27 mouse cellular contexts compared by ENCODE assay signal in the genomic region with DNA sequence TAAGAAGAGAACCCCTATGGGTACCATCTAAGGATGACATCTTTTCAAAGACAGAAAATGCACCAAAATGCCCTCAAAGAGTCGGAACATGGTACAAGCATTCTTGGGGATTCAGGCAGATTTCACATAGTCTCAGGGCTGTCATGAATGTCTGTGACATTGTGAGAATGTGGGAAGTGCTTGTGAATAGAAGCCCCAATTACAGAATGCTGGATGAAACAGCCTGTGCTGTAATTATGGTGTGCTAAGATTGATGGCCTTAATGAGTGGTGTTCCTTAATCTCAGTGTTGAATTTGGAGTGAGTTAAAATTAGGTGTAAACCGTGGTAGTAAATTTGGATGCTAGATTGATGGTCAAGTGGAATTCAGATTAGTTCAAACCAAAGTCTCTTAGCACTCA.
"Had no signal": no experiment of that assay in that cellular context is flagged by ENCODE, and none has a peak within 500 bp of the region (broad histone marks: within the 10 kb centered on the region; RNA-seq: fewer than 3 reads in every experiment).

No protein-coding gene starts in this region.

- H3K9me3 ChIP-seq: heart, embryonic 10.5 days; heart, embryonic 12.5 days; hindbrain, embryonic 10.5 days; hindbrain, embryonic 12.5 days; intestine, embryonic 15.5 days; limb, embryonic 10.5 days; limb, embryonic 12.5 days; liver, embryonic 13.5 days; liver, embryonic 15.5 days had no signal

- H3K9ac ChIP-seq: heart, embryonic 12.5 days; hindbrain, embryonic 12.5 days; hindbrain, embryonic 14.5 days; intestine, embryonic 15.5 days; limb, embryonic 12.5 days; liver, embryonic 13.5 days; liver, embryonic 15.5 days had no signal

- H3K4me1 ChIP-seq: heart, embryonic 10.5 days; heart, embryonic 12.5 days; hindbrain, embryonic 10.5 days; hindbrain, embryonic 12.5 days; intestine, embryonic 15.5 days; limb, embryonic 10.5 days; limb, embryonic 12.5 days; liver, embryonic 13.5 days; liver, embryonic 15.5 days had no signal

- ATAC-seq: hindbrain, embryonic 16.5 days; inflammation-experienced regulatory T-cells, adult 6 months; intestine, embryonic 15.5 days; intestine, postnatal 0 days had no signal

- H3K27me3 ChIP-seq: heart, embryonic 12.5 days; hindbrain, embryonic 12.5 days; intestine, embryonic 15.5 days; limb, embryonic 12.5 days; liver, embryonic 13.5 days; liver, embryonic 15.5 days had no signal

- H3K36me3 ChIP-seq: heart, embryonic 10.5 days; heart, embryonic 12.5 days; hindbrain, embryonic 10.5 days; hindbrain, embryonic 12.5 days; intestine, embryonic 15.5 days; limb, embryonic 10.5 days; limb, embryonic 12.5 days; liver, embryonic 13.5 days; liver, embryonic 15.5 days had no signal

- H3K4me3 ChIP-seq: heart, embryonic 10.5 days; heart, embryonic 12.5 days; hindbrain, embryonic 10.5 days; hindbrain, embryonic 12.5 days; intestine, embryonic 15.5 days; layer of hippocampus, adult 2 months; left cerebral cortex, adult 2 months; limb, embryonic 10.5 days; limb, embryonic 12.5 days; liver, embryonic 13.5 days; liver, embryonic 15.5 days had no signal

- H3K27ac ChIP-seq: heart, embryonic 10.5 days; hindbrain, embryonic 10.5 days; hindbrain, embryonic 12.5 days; hindbrain, embryonic 14.5 days; intestine, embryonic 15.5 days; layer of hippocampus, adult 2 months; left cerebral cortex, adult 2 months; limb, embryonic 10.5 days; limb, embryonic 12.5 days; liver, embryonic 13.5 days; liver, embryonic 15.5 days had no signal

- H3K4me2 ChIP-seq: heart, embryonic 12.5 days; hindbrain, embryonic 12.5 days; hindbrain, embryonic 14.5 days; intestine, embryonic 15.5 days; limb, embryonic 12.5 days; liver, embryonic 11.5 days; liver, embryonic 13.5 days; liver, embryonic 15.5 days had no signal

- DNase-seq: gastrocnemius, postnatal 10 days; gastrocnemius, postnatal 25 days; heart, adult 18-20 months; heart, postnatal 10 days; heart, postnatal 4 days; kidney, adult 18-20 months; kidney, adult 8-10 months; kidney, postnatal 10 days; kidney, postnatal 25 days; kidney, postnatal 4 days; liver; liver, embryonic 13.5 days had no signal
